Mouse (Mus musculus): ENCODE results near the gene Rgs12.
A peak's percentile ranks its signal among the peaks of the same experiment; 100 is the strongest.

Gene Rgs12

DNA sequence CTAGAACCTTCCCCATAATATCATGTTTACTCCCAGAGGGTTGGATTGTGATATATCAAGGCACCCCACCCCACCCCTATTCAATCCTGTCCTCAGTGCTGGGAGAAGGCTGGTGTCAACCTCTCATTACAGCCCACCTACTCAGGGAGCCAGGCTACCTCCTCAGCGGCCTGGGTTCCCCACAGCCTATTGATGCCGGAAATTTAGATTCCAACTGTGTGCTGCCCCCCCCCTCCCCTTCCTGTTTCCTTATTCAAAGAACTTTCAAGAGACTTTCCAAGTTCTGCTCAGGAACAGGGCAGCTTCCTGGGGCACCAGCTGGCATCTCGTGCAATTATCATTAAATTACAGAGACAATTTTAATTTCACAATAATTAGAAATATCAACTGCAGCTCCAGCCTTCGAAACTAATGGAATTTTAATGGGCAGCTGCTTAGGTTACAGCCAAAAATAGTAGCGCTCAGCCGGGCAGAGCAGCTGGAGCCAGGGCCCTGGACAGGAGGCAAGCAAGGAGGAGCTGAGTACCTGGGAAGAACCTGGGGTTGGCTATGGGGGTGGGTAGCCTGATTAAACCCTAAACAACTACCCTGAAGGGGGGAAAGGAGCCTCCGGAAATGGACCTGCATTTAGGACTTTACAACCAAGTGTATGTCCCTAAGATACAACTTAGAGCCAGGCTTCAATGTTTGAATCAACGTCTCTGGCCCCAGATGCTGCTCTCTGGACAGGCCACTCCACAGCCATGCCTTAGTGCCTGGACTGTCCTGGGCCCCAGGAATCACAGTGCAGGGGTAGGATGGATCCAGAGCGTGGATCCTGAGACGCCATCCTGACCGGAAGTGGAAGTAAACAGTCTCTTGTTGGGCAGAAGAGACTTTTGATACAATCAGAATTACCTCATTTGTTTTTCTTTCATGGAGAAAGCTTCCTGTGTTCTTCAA lies 17.5 kb upstream of the Rgs12 start:
- no peak for DNase-seq (ENCODE audit: low spot score in 2 of 2)

DNA sequence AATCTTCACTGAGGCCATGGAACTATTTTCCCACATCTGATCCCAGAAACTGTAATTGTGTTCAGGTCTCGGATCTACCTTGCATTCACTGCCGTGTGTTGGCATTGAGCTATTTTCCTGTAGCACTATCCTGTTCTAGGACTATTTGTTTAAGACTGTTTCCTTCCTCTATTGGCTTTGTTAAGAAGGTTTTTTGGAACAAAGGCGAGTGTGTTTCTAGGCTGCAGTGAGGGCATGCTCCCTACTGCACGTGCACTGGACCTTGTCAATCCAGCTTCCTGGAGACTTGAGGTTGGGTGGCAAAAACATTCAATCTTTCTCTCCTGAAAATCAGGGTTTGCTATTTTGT lies 16.8 kb upstream of the Rgs12 start:
- DNase-seq (ENCODE audit: low spot score in 2 of 2), result no peak

DNA sequence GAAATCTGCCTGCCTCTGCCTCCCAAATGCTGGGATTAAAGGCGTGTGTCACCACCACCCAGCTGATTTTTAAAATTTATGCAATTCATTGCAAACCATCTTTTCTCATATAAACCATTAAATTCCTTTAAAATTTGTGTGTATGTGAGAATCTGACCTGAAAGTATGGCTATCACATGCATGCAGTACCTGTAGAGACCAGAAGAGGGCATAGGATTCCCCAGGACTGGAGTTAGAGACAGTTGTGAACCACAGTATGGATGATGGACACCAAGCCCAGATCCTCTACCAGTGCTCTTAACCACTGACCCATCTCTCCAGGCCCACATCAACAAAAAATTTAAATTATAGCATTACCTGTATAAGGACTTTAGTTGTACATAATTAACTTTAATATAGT lies 15.8 kb upstream of the Rgs12 start:
- DNase-seq (ENCODE audit: low spot score in 2 of 2), result no peak

DNA sequence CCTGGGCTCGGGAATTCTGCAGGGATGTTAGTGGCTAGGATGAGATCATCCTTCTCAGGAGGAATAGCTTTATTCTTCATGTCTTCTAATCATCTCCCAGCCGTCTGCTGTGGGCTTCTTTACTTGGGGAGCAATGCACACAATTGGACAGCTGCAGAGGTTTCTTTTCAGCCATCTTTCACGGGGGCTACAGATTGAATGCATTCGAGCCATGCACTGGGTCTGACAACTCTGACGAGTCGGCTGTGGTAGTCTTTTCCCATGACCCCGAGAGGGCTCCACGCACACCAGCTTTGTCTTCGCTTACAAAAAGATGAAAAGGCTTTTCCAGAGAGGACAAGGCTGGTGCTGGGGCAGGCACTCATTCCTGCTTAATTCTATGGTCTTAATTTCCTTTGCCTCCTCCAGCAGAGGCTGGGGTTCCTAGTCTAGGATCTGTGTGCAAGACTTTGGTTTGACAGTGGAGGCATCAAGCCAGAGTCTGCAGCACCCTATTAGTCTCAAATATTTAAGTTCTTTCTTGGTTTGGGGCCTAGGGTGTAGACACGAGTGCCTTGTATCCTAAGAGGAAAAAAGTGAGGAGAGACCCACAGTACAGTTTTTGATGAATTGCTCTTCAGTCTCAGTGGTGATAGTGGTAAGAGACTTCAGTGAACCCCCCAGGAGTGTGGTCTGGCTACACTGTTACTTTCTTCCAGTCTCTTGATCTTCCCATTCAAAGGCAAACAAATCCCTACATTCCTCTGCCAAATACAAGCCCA lies 7.4 kb upstream of the Rgs12 start:
- no peak for DNase-seq (ENCODE audit: low spot score in 2 of 2)

DNA sequence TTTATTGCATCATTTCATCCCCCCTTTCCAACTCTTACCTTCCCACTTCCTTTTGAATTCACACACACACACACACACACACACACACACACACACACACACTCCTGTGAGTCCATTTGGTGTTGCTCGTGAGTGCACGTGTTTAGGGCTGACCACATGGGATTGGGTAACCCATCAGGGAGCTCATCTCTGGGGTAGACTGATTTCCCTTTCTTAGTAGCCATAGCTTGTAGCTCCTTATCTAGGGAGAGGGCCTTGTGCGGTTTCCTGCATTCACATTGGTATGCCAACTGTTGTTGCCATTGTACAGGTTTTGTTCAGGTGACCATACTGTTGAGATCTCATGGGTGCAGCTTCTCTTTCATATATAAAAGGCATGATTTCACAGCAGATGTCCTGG lies 5.8 kb upstream of the Rgs12 start:
- DNase-seq (ENCODE audit: low spot score in 2 of 2), result no peak

DNA sequence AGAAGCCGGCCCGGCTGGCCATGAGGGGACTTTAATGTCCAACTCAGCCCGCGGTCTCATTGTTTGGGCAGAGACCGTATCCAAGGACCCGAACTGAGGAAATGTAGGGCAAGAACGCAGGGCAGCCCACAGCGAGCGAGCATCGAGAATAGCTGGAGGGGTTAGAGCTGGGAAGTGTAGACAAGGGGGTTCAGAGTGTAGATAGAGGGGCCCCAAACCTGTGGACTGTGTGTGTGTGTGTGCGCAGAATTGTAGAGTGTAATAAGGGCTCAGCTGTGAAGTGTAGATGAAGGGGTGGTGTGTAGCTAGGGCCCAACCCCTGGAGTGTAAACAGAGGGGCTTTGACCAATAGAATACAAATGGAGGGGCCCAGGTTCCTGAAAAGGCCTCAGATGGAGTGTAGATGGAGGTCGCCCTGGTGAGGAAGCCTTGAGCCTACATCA lies 545 bp downstream of the Rgs12 start:
- peak in 1 of 2 experiments; percentile 33 for DNase-seq (ENCODE audit: low spot score in 2 of 2)

DNA sequence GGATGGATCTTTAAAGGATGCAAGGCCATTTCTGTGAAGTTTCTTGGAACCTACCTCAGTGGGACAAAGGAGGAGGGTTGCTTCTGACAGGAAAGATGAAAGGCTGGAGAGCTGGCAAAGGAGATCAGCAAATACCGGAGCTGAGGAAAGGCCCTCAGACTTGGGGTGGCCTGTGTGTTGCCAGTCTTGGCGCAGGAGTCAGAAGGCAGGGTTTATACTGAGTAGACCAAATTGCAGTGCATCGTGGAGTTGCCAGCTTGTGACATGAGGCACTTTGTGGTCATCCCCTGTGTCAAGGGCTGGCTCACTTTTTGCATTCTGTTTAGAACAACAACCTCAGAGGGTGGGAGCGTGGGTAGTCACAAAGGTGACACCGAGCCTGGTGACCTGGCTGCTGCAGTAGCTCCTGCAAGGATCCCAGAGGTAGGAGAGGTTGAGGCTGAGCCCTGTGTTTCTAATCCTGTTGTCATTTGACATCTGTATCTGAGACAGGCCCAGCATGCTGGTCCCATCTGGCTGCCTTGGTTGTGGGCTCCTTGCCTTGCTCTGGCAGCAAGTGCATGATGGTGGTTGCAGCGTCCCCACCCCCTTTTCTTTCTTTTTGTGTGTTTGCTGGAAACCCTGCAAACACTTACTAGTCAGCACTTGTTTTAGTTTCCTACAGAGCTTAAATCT lies 1.4 kb downstream of the Rgs12 start:
- peak; percentile 60 to 61 for DNase-seq (ENCODE audit: low spot score in 2 of 2)

DNA sequence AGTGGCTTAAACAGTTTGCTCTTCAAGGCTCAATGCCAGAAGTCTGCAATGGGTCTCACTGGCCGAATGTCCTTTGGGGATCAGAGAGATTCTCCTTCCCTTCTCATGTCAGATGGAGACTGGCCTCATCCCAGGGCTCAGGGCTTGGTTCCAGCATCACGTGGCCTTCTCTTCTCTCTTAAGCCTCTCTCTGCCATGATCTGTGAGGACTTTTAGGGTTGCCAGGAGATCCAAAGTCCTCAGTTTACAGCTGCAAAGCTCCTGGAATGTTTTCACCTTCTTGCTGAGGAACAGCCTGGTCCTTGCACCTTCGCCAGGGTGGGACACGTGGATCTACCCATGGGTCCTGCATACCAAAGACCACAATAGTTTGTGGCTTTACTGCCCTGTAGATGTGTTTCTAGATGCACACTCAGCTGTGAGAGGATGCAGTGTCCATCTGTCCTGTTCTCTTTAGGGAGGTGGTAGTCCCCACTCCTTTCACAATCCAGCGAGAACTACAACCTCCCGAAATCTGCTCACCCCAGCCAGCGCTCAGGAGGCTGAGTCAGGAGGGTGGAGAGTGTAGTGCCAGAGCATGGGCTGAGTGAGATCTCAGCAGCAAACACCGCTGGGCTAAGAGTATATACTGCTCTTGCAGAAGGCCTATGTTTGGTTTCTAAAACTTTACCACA lies 2.1 kb downstream of the Rgs12 start:
- peak; percentile 56 to 59 for DNase-seq (ENCODE audit: low spot score in 2 of 2)

DNA sequence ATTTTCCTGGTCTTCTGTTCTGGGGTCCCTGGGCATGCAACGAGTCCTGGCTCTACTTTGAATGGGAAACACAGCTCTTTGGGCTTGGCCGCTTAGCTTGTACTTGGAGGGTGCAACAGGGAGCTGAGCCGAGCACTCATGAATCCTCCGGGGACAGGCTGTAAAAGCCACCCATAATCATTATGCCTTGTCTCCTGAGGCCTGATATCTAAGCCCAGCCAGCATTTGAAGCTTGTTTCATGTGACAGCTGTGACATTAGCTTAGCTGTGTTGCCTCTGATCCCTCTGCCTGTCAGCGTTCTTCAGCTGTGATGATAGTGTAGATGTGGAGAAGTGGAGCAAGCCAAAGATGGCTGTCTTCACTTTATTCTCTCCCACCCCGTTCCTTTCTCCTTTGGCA lies 5.3 kb downstream of the Rgs12 start:
- DNase-seq (ENCODE audit: low spot score in 2 of 2), result no peak

DNA sequence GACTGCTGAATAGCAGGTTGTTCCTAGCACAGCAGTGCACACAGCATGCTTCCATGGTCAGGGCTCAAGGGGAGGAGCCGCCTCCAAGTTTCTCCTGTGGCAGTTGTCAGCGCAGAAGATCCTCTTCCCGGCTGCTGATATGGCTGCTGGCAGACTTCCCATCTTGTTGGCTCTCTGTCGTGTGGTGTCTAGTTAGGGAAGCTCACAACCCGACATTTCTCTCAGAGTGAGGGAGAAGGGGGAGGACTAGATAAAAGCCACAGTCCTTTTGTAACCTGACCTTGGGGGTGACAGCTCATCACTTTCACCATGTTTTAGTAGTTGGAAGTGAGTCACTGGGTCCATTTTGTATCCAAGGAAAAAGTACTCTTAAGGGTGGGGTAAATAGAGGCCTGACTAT lies 6.4 kb downstream of the Rgs12 start:
- DNase-seq (ENCODE audit: low spot score in 2 of 2), result peak in 1 of 2 experiments; percentile 52

DNA sequence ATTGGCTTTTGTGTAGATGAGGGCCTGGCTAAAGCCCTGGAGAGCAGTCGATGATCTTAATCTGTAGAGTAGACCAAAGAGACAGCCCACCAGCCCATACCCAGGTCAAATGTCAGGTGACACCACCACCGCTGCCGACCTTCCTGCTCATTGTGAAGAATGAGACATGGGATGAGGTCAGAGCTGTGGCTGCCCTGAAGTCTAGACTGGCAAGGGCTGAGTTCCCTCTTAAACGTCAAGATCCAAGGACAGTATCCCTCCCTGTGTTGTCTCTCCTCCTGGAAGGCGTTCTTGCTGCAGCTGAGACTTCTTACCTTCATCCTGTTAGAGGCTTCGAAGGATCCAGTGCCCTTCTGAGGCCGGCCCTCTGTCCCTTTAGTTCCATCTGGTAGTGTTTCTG lies 6.9 kb downstream of the Rgs12 start:
- peak in 1 of 2 experiments; percentile 20 for DNase-seq (ENCODE audit: low spot score in 2 of 2)

DNA sequence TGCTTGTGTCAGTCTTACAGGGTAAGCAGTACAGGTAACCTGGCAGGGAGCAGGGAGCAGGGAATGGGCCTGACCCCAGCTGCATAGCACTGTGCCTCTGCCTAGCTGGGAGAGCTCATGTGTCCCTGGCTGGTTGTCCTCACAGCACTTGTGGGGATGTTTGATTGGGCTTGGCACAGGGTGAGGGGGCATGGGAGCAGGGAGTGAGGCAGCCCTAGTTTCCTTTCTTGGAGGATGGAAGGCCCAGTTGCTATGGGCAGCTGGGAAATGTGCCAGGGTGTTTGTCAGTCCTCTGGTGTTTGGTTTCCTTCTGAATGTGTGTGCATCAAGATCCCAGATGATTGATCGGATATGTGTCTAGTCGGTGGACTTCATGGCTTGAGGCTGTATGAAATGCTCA lies 7.8 kb downstream of the Rgs12 start:
- peak; percentile 78 to 81 for DNase-seq (ENCODE audit: low spot score in 2 of 2)

DNA sequence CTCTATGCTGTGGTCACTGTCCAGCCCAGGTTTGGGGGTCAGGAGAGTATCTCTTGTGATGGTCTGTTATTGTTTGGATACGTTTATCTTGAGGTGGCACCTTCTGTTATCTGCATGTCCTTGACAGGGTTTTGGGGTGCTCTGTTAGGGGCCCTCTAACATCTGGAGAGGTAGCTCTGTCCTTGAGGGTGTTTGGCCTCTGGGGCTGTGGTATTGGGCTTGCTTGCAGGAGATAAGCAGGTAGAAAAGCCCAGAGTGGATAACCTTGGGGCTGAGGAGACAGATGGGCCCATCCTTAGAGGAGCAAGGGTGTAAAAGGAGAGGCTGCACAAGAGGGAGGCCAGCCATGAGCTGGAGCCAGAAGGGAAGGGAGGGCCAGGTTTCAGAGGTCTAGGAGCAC lies 10.8 kb downstream of the Rgs12 start:
- no peak for DNase-seq (ENCODE audit: low spot score in 2 of 2)

DNA sequence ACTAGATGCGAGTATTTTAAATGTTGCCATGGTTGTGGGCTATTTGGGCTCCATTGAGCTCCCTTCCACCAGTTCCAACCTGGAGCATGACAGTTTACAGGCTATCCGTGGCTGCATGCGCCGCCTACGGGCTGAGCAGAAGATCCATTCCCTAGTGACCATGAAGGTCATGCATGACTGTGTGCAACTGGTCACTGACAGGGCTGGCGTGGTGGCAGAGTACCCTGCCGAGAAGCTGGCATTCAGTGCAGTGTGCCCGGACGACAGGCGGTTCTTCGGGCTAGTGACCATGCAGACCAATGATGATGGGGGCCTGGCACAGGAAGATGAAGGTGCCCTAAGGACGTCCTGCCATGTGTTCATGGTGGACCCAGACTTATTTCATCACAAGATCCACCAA lies 16.3 kb downstream of the Rgs12 start:
- DNase-seq (ENCODE audit: low spot score in 2 of 2), result no peak

DNA sequence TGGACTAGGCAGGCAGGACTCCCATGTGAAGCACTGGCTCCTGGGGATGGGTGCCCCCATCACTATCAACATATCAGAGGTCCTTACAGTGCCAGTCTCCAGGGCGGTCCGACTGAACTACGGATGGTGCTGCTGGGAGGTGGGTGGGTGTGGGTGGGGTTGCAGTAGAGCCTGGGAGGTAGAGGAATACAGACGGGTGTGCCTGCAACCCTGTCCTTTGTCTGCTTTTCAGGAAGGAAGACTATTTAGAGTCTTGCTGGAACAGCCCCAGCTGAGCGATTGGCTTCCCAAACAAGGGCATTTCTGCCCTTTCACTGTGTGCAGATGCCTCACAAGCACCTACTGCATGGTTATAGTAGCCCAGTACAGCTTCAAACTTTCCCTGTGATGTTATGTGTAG lies 19.1 kb downstream of the Rgs12 start:
- DNase-seq (ENCODE audit: low spot score in 2 of 2), result no peak

DNA sequence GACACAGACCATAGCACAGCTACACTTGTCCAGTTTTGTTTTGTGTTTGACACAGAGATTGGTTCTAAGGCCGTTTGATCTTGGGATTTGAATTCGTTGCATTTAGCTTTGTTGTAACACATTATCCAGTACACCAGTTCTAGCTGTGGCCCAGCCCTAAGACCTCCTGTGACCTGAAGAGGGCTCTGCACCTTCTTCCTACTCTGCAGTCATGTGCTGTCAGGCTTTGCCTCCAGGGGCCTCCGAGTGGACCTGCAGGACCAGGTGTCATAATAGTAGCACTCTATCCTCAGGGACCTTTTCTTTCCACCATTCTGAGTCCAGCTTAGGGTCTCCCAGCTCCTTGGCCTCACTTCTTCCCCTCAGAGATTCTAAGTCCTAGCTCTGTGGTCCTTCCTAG lies 23.2 kb downstream of the Rgs12 start:
- DNase-seq (ENCODE audit: low spot score in 2 of 2), result no peak

DNA sequence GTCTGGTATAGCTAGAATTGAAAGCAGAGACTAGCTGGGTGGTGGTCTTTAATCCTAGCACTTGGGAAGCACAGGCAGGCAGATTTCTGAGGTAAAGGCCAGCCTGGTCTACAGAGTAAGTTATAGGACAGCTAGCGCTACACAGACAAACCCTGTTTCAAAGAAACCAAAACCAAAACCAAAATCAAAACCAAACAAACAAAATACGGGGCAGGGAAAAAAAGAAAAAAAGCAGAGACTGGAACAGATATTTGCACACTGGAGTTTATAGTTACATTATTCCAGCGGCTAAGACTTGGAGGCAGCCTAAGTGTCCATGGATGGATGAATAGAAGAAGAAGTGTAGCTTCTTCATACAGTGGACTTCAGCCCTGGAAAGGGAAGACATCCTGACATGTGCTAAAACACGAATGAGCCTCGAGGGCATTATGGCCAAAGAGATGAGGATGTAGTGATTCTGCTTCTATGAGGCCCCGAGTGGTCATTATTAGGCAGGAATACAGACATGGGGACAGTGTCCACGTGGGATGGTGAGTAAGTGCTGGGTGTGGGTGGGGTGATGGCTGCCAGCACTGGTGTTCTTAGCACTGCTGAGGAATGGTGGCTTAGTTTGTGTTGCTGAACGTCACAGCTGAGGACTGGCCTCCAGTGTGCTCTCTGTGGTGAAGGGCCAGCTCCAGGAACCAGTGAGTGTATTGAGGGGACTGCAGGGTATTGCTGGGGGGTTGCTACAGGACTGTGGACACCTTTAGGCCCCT lies 24.5 kb downstream of the Rgs12 start:
- no peak for DNase-seq (ENCODE audit: low spot score in 2 of 2)

DNA sequence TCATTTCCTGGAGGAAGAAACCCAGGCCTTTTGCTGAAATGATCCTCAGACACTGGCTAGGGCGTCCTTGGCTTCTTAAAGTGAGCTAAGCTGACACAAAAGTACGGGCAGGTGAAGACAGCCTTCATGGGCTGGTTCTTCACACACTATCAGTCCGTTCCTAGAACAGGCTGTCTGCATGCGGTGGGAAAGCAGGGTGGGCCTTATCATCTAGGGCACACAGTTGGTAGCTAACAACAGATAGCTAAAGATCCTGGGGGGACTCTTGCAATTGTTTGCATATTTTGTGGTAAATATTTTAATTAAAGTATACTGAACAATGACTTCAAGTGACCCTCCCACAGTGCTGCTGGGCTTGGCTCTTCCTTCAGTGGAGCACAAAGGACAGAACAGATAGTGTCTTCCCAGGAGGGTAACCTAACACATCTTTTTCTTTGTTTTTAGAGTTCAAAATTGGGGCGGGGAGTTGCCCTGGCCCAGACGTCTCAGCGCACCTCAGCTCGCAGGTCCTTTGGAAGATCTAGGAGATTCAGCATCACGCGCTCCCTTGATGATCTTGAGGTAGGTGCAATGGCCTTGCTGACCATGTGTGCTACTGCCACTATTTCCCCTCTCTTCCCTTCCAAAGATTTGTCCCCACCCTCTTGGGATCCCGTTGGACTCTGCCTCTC lies 25.7 kb downstream of the Rgs12 start:
- DNase-seq (ENCODE audit: low spot score in 2 of 2), result no peak

DNA sequence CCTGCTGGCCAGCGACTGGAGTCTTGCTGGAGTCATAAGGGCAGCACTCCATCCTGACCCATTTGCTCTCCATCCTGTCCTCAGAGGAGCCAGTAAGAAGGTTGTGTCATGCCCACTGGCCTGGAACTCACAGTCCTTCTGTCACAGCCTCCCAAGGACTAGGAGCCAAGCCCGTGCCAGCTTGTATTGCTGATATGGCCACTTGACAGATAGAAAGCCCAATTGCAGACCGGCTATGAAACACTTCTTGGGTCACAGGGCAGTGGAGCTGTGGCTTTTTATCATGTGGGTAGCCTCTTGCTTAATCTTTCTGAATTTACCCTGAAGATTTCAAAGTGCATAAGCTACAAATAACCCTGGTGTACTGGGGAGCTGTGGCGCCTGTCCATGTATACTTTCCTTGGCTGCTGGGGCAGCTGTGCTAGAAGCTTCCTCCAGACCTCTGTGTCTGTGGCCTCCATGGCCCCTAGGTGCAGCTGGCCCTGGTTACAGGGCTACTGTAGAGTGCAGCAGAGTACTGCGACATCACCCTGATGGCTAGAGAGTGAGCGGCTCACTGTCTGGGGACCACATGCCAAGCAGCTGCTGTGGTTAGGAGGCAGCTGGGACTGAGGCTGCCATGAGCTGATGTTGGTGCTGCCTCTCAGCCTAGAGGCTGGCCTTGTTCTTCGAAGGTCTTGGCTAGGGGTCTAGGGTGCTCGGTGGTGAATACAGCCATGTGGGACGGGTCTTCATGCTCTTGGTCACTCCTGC lies 27.5 kb downstream of the Rgs12 start:
- DNase-seq (ENCODE audit: low spot score in 2 of 2), result no peak

DNA sequence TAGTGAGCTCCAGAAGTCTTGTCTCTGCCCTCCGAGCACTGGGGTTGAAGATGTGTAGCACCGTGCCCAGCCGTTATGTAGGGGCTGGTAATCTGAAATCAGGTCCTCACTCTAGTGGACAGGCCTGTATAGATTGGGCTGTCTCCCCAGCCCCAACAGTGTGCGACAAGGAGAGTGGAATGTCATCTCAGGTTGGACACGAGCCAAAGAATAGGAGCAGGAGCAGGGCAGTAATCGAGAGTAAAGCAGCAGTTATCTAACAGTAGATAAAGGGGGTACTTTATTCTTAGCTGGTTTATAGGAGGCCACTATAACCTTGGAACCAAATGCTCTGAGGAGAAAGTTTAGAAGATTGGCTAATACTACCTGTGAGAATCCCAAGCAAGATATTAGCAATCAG lies 30.9 kb downstream of the Rgs12 start:
- no peak for DNase-seq (ENCODE audit: low spot score in 2 of 2)
